Mouse (Mus musculus): ENCODE measurements at regions not wholly inside any gene's neighbourhood (a gene's known extent, or its start where the extent isn't known, plus 50 kb on each side); places are given as distances from the start of the nearest gene placed in this dataset.

GRCm38 (mm10) chr11:84585626-84586025, 60.3 kb upstream of the Lhx1 start:
- TF ChIP-seq FLI1 (IDR thresholded peaks at IDR 0.05; ENCODE audit: low read length), result no peak
- no peak for TF ChIP-seq GATA1 (IDR thresholded peaks at IDR 0.05; ENCODE audit: borderline replicate concordance, low read length)

Measured in megakaryocyte, embryonic 14.5 days (primary cell).